Mouse (Mus musculus): ENCODE data around the gene Tctn1. TPM values are rescaled to one million over a fixed set of nuclear protein-coding genes. Genes with fewer than 3 reads are reported as not detected.

The Tctn1 gene
- polyA plus RNA-seq, 1 experiment from 2014 or later: 4.8 TPM

- ATAC-seq (ENCODE audit: insufficient number of reproducible peaks, insufficient read depth, low FRiP score, low TSS enrichment, low read depth): no peak
- Histone ChIP-seq H3K4me2 (no peak overlapping the region), H3K9me3 (no peaks in the 10 kb centered on the region), H3K4me3 (replicated peaks) (no peak overlapping the region), H3K4me1 (replicated peaks) (no peaks in the 10 kb centered on the region), H3K27me3 (no peaks in the 10 kb centered on the region), H3K36me3 (no peaks in the 10 kb centered on the region), H3K27ac (no peak overlapping the region), H3K9ac (replicated peaks) (no peak overlapping the region)
- WGBS: 44% methylated on average over 4 of the region's 4 CpGs
Observed at GRCm38 (mm10) chr5:122192347-122192746, 71.9 kb downstream of the Tctn1 start.

- H3K9me3 ChIP-seq: no peaks in the 10 kb centered on the region
- 69% methylated on average over 12 of the region's 12 CpGs for WGBS
- no peak for ATAC-seq (ENCODE audit: insufficient number of reproducible peaks, insufficient read depth, low FRiP score, low TSS enrichment, low read depth)
- H3K27me3 ChIP-seq: no peaks in the 10 kb centered on the region
- H3K9ac ChIP-seq (replicated peaks): no peak overlapping the region
- no peak overlapping the region for H3K27ac ChIP-seq
- H3K4me3 ChIP-seq (replicated peaks): no peak overlapping the region
- H3K36me3 ChIP-seq: no peaks in the 10 kb centered on the region
- H3K4me1 ChIP-seq (replicated peaks): no peaks in the 10 kb centered on the region
- H3K4me2 ChIP-seq: no peak overlapping the region
Observed at GRCm38 (mm10) chr5:122191269-122192063, 72.8 kb downstream of the Tctn1 start.

GRCm38 (mm10) chr5:122190465-122190864 lies 73.8 kb downstream of the Tctn1 start:
- Histone ChIP-seq H3K4me1 (replicated peaks) (no peaks in the 10 kb centered on the region), H3K27ac (no peak overlapping the region), H3K36me3 (no peaks in the 10 kb centered on the region), H3K4me2 (no peak overlapping the region), H3K27me3 (no peaks in the 10 kb centered on the region), H3K9ac (replicated peaks) (no peak overlapping the region), H3K4me3 (replicated peaks) (no peak overlapping the region), H3K9me3 (no peaks in the 10 kb centered on the region)
- no peak for ATAC-seq (ENCODE audit: insufficient number of reproducible peaks, insufficient read depth, low FRiP score, low TSS enrichment, low read depth)
- WGBS: 73% methylated on average over 7 of the region's 7 CpGs

- ATAC-seq (ENCODE audit: insufficient number of reproducible peaks, insufficient read depth, low FRiP score, low TSS enrichment, low read depth): no peak
Observed at GRCm38 (mm10) chr5:122189115-122189514, 75.1 kb downstream of the Tctn1 start.

More at GRCm38 (mm10) chr5:122189115-122189514, 75.1 kb downstream of the Tctn1 start:
- Histone ChIP-seq H3K9ac (replicated peaks) (no peak overlapping the region), H3K27me3 (no peaks in the 10 kb centered on the region), H3K9me3 (peaks cover 7% of the 10 kb centered on the region; the same call in 1 of the 2 replicates), H3K36me3 (no peaks in the 10 kb centered on the region), H3K4me2 (no peak overlapping the region), H3K4me1 (replicated peaks) (no peaks in the 10 kb centered on the region), H3K4me3 (replicated peaks) (no peak overlapping the region), H3K27ac (no peak overlapping the region)
- WGBS: 56% methylated on average over 3 of the region's 3 CpGs

Other genes with a start within 250 kb of the Tctn1 start
- 5.0 and 5.9 TPM in 2 replicates for gene Cux2, start 214.4 kb downstream of the Tctn1 start, polyA plus RNA-seq (2016; fragmentation: Nextera tagmentation; extraction: Ambion mirVana)
- gene Myl2, start 163.5 kb downstream of the Tctn1 start, polyA plus RNA-seq (2016; fragmentation: Nextera tagmentation; extraction: Ambion mirVana): 1.8 TPM in 1 of 2 replicates, not detected in the other
- gene Ccdc63, start 123.6 kb downstream of the Tctn1 start, polyA plus RNA-seq (2016; fragmentation: Nextera tagmentation; extraction: Ambion mirVana): 0.20 TPM in 1 of 2 replicates, not detected in the other
- 300 and 320 TPM in 2 replicates for gene Ppp1cc, start 106.2 kb downstream of the Tctn1 start, polyA plus RNA-seq (2016; fragmentation: Nextera tagmentation; extraction: Ambion mirVana)
- 7.8 and 9.5 TPM in 2 replicates for gene Hvcn1, start 57.7 kb downstream of the Tctn1 start, polyA plus RNA-seq (2016; fragmentation: Nextera tagmentation; extraction: Ambion mirVana)
- gene Pptc7, start 19.9 kb upstream of the Tctn1 start, polyA plus RNA-seq (2016; fragmentation: Nextera tagmentation; extraction: Ambion mirVana): 10.1 and 11.4 TPM in 2 replicates
- gene Rad9b, start 89.8 kb upstream of the Tctn1 start, polyA plus RNA-seq (2016; fragmentation: Nextera tagmentation; extraction: Ambion mirVana): 14.2 and 15.8 TPM in 2 replicates
- 167 and 170 TPM in 2 replicates for gene Vps29, start 89.9 kb upstream of the Tctn1 start, polyA plus RNA-seq (2016; fragmentation: Nextera tagmentation; extraction: Ambion mirVana)
- 85.8 and 87.2 TPM in 2 replicates for gene Gpn3, start 107.4 kb upstream of the Tctn1 start, polyA plus RNA-seq (2016; fragmentation: Nextera tagmentation; extraction: Ambion mirVana)
- gene Fam216a, start 107.9 kb upstream of the Tctn1 start, polyA plus RNA-seq (2016; fragmentation: Nextera tagmentation; extraction: Ambion mirVana): 95.0 and 99.5 TPM in 2 replicates
- gene Arpc3, start 127.4 kb upstream of the Tctn1 start, polyA plus RNA-seq (2016; fragmentation: Nextera tagmentation; extraction: Ambion mirVana): 83.3 and 89.3 TPM in 2 replicates
- gene Anapc7, start 157.2 kb upstream of the Tctn1 start, polyA plus RNA-seq (2016; fragmentation: Nextera tagmentation; extraction: Ambion mirVana): 57.9 and 59.3 TPM in 2 replicates
- gene Atp2a2, start 237.8 kb upstream of the Tctn1 start, polyA plus RNA-seq (2016; fragmentation: Nextera tagmentation; extraction: Ambion mirVana): 42.4 and 49.5 TPM in 2 replicates

Data from limb, embryonic 12.5 days (tissue).